Mouse (Mus musculus) stomach, embryonic 16.5 days (tissue): Measurements from ENCODE around the gene Emilin2. TPM values are rescaled to one million over a fixed set of nuclear protein-coding genes. Genes with fewer than 3 reads are reported as not detected.

Experiments
- ATAC-seq: fragments of 200-750 bp; cut with Nextera tagmentation; 2 replicates; pipeline ENCODE4 v1.8.0; 2017; ENCODE audit warnings: moderate number of reproducible peaks, moderate TSS enrichment; ENCODE audit not compliant: insufficient read depth, low FRiP score
- H3K27ac ChIP-seq: fragments of 300-500 bp; sonication (generic); 2 replicates; pipeline ENCODE4 v1.5.1; 2014; ENCODE audit warnings: low read length
- H3K27me3 ChIP-seq: fragments of 300-500 bp; sonication (generic); 2 replicates; pipeline ENCODE4 v1.6.1; 2014; ENCODE audit warnings: low read length, control low read depth, mixed read lengths; ENCODE audit not compliant: control insufficient read depth, insufficient read depth
- H3K36me3 ChIP-seq: fragments of 300-500 bp; sonication (generic); 2 replicates; pipeline ENCODE4 v1.6.1; 2014; ENCODE audit warnings: low read length; ENCODE audit not compliant: control insufficient read depth, insufficient read depth
- H3K4me1 ChIP-seq: fragments of 300-500 bp; sonication (generic); 2 replicates; pipeline ENCODE4 v1.6.1; 2014; ENCODE audit warnings: low read length, control low read depth, mixed read lengths; ENCODE audit not compliant: control insufficient read depth, insufficient read depth
- H3K4me2 ChIP-seq: fragments of 300-500 bp; sonication (generic); 2 replicates; pipeline ENCODE4 v1.6.1; 2014; ENCODE audit warnings: low read depth, low read length, mixed read lengths
- H3K4me3 ChIP-seq: fragments of 300-500 bp; sonication (generic); replicated peaks from 2 replicates; pipeline ENCODE4 v1.5.1; 2014; ENCODE audit warnings: mild to moderate bottlenecking, low read length
- H3K9ac ChIP-seq: fragments of 300-500 bp; sonication (generic); 2 replicates; pipeline ENCODE4 v1.6.1; 2014; ENCODE audit warnings: low read length
- H3K9me3 ChIP-seq: fragments of 300-500 bp; sonication (generic); replicated peaks from 2 replicates; pipeline ENCODE4 v1.6.1; 2016; ENCODE audit warnings: low read length, control low read depth; ENCODE audit not compliant: control insufficient read depth
- WGBS: fragments of 180-500 bp; shearing (Covaris S2); extraction: QIAGEN DNeasy Blood & Tissue Kit; methylation state at CpG from one replicate; pipeline ENCODE4 v1.1.7; 2014; 5-methylcytosine and 5-hydroxymethylcytosine counted together
- polyA plus RNA-seq: library from polyadenylated mRNA; unstranded; fragments of >200 nt; fragmentation: Nextera tagmentation; extraction: Ambion mirVana; gene quantifications from 2 replicates; pipeline ENCODE4 v1.2.1, GENCODE M21; 2015

Gene Emilin2
- polyA plus RNA-seq, 1 experiment from 2014 or later, result 4.5 TPM

DNA sequence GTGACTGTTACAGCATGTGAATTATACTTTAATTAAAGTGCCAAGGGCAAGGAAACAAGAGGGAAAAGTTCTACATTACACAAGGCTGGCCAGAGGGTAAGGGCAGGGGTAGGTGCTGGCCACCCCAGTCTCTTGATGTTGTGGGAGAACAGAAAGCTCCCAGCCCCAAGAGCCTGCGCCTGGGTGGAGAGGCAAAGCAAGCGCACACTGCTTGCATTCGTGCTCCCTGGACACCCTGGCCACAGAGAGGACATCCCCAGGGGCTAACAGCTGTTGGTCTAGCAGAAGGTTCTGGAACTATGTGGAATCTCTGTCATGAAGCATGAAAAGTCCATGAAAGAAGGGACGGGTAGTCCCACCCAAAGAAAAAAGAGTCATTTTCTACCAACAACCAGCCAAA lies 5.1 kb downstream of the Emilin2 start:
- Histone ChIP-seq H3K27me3 (peaks cover 22% of the 10 kb centered on the region), H3K4me1 (peaks cover 12% of the 10 kb centered on the region; the same call in 1 of the 2 replicates), H3K9me3 (no peaks in the 10 kb centered on the region), H3K4me2 (no peak overlapping the region), H3K9ac (no peak overlapping the region), H3K36me3 (no peaks in the 10 kb centered on the region), H3K27ac (no peak overlapping the region), H3K4me3 (no peak overlapping the region)
- WGBS, result 94% methylated on average over 4 of the region's 4 CpGs
- ATAC-seq, result no peak

DNA sequence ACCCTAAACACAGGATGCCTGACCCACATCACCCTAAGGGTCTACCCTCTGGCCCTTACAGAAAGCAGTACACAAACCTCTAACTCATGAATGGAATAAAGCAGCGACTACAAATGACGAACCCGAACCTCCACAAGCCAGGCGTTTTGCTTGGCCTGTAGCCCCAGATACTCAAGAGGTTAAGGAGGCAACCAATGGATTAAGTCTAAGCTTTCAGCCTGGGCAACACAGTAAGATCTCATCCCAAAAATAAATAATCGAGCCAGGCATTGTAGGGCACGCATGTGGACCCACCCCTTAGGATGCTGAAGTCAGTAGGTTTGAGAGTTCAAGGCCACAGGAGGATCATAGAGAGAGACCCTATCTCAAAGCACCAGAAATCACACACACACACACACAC lies 5.7 kb downstream of the Emilin2 start:
- ATAC-seq, result no peak
- no peak overlapping the region for H3K9ac ChIP-seq
- 74% methylated on average over 6 of the region's 6 CpGs for whole genome bisulfite sequencing
- no peak overlapping the region for H3K4me3 ChIP-seq
- no peaks in the 10 kb centered on the region for H3K36me3 ChIP-seq
- H3K9me3 ChIP-seq, result no peaks in the 10 kb centered on the region
- peaks cover 6% of the 10 kb centered on the region; the same call in 1 of the 2 replicates for H3K4me1 ChIP-seq
- H3K4me2 ChIP-seq, result no peak overlapping the region
- peaks cover 22% of the 10 kb centered on the region for H3K27me3 ChIP-seq
- no peak overlapping the region for H3K27ac ChIP-seq

- ATAC-seq, result no peak
- Histone ChIP-seq H3K9ac (no peak overlapping the region), H3K4me3 (no peak overlapping the region), H3K4me1 (no peaks in the 10 kb centered on the region), H3K36me3 (no peaks in the 10 kb centered on the region), H3K9me3 (no peaks in the 10 kb centered on the region; the same call in 1 of the 2 replicates), H3K27ac (no peak overlapping the region), H3K27me3 (no peaks in the 10 kb centered on the region), H3K4me2 (no peak overlapping the region)
- 44% methylated on average over 6 of the region's 6 CpGs for WGBS
Measured at GRCm38 (mm10) chr17:71303444-71303843, 8.3 kb downstream of the Emilin2 start.

GRCm38 (mm10) chr17:71301413-71301812 lies 10.4 kb downstream of the Emilin2 start:
- Histone ChIP-seq H3K4me3 (no peak overlapping the region), H3K36me3 (no peaks in the 10 kb centered on the region), H3K27ac (no peak overlapping the region), H3K4me1 (no peaks in the 10 kb centered on the region), H3K9ac (no peak overlapping the region), H3K9me3 (no peaks in the 10 kb centered on the region; the same call in 1 of the 2 replicates), H3K4me2 (no peak overlapping the region), H3K27me3 (no peaks in the 10 kb centered on the region)
- ATAC-seq, result no peak
- 71% methylated on average over 5 of the region's 5 CpGs for WGBS

DNA sequence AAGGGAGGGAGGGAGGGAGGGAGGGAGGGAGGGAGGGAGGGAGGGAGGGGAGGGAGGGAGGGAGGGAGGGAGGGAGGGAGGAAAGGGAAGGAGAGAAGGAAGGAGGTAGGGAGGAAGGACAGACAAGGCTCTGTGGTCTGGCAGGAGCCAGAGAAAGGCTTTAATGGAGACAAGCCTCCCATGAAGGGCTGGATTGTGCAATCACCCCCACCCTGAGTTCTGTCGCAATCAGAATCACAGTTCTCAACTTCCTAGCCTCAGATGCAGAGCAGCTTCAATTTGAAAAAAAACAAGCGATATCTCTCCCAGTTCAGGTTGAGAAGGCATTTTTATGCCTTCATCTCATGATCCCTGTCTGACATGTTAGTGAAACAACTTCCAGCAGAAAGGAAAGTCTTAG lies 11.4 kb downstream of the Emilin2 start:
- no peak for ATAC-seq
- H3K4me2 ChIP-seq, result no peak overlapping the region
- WGBS, result 68% methylated on average over 2 of the region's 2 CpGs

DNA sequence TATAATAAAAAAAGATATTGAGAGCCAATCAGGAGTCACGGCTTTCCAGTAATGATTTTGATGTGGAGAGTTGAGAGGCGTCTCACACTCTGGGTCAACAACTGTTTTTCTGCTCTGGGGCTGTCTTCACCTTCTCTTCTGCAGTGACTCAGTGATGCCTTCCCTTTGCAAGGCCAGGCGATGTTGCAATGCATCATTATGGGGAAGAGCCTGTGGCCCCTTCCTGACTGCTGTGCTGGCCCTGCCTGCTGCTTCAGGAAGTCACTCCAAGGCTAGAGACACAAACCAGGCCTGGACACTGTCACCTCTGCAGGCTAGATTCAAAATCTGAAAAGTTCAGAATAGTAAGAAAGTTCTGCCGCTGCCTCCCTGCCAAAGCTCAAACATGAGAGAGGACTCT lies 11.9 kb downstream of the Emilin2 start:
- H3K36me3 ChIP-seq, result no peaks in the 10 kb centered on the region
- H3K4me2 ChIP-seq, result no peak overlapping the region
- H3K9me3 ChIP-seq, result no peaks in the 10 kb centered on the region; the same call in 1 of the 2 replicates
- H3K27me3 ChIP-seq, result no peaks in the 10 kb centered on the region
- no peaks in the 10 kb centered on the region for H3K4me1 ChIP-seq
- 80% methylated on average over 4 of the region's 4 CpGs for WGBS
- no peak overlapping the region for H3K4me3 ChIP-seq
- ATAC-seq, result no peak
- no peak overlapping the region for H3K27ac ChIP-seq
- H3K9ac ChIP-seq, result no peak overlapping the region

More for the DNA sequence above, 11.4 kb downstream of the Emilin2 start:
- no peaks in the 10 kb centered on the region for H3K27me3 ChIP-seq
- no peak overlapping the region for H3K4me3 ChIP-seq
- H3K27ac ChIP-seq, result no peak overlapping the region
- no peak overlapping the region for H3K9ac ChIP-seq
- no peaks in the 10 kb centered on the region for H3K4me1 ChIP-seq
- no peaks in the 10 kb centered on the region for H3K36me3 ChIP-seq
- H3K9me3 ChIP-seq, result no peaks in the 10 kb centered on the region; the same call in 1 of the 2 replicates

- H3K9me3 ChIP-seq, result no peaks in the 10 kb centered on the region; the same call in 1 of the 2 replicates
- WGBS, result 71% methylated on average over 3 of the region's 3 CpGs
- no peak overlapping the region for H3K9ac ChIP-seq
- H3K4me1 ChIP-seq, result no peaks in the 10 kb centered on the region
- H3K4me3 ChIP-seq, result no peak overlapping the region
- no peaks in the 10 kb centered on the region for H3K36me3 ChIP-seq
- H3K27ac ChIP-seq, result no peak overlapping the region
- no peak for ATAC-seq
- H3K27me3 ChIP-seq, result no peaks in the 10 kb centered on the region
- no peak overlapping the region for H3K4me2 ChIP-seq
Measured at GRCm38 (mm10) chr17:71294570-71294969, 17.2 kb downstream of the Emilin2 start.

GRCm38 (mm10) chr17:71292897-71293296 lies 18.9 kb downstream of the Emilin2 start:
- Histone ChIP-seq H3K27ac (no peak overlapping the region), H3K4me2 (no peak overlapping the region), H3K27me3 (no peaks in the 10 kb centered on the region), H3K36me3 (no peaks in the 10 kb centered on the region), H3K9ac (no peak overlapping the region), H3K4me1 (no peaks in the 10 kb centered on the region), H3K9me3 (no peaks in the 10 kb centered on the region), H3K4me3 (no peak overlapping the region)
- 67% methylated on average over 4 of the region's 4 CpGs for whole genome bisulfite sequencing
- no peak for ATAC-seq

GRCm38 (mm10) chr17:71291897-71292420 lies 19.8 kb downstream of the Emilin2 start:
- no peak for ATAC-seq
- H3K9me3 ChIP-seq, result no peaks in the 10 kb centered on the region
- H3K27ac ChIP-seq, result no peak overlapping the region
- WGBS, result 83% methylated on average over 6 of the region's 6 CpGs
- no peak overlapping the region for H3K9ac ChIP-seq
- no peak overlapping the region for H3K4me2 ChIP-seq
- H3K4me3 ChIP-seq, result no peak overlapping the region
- no peaks in the 10 kb centered on the region for H3K4me1 ChIP-seq
- H3K27me3 ChIP-seq, result no peaks in the 10 kb centered on the region
- H3K36me3 ChIP-seq, result no peaks in the 10 kb centered on the region
